Mouse (Mus musculus): Measurements from ENCODE around the gene Cldnd2.

DNA sequence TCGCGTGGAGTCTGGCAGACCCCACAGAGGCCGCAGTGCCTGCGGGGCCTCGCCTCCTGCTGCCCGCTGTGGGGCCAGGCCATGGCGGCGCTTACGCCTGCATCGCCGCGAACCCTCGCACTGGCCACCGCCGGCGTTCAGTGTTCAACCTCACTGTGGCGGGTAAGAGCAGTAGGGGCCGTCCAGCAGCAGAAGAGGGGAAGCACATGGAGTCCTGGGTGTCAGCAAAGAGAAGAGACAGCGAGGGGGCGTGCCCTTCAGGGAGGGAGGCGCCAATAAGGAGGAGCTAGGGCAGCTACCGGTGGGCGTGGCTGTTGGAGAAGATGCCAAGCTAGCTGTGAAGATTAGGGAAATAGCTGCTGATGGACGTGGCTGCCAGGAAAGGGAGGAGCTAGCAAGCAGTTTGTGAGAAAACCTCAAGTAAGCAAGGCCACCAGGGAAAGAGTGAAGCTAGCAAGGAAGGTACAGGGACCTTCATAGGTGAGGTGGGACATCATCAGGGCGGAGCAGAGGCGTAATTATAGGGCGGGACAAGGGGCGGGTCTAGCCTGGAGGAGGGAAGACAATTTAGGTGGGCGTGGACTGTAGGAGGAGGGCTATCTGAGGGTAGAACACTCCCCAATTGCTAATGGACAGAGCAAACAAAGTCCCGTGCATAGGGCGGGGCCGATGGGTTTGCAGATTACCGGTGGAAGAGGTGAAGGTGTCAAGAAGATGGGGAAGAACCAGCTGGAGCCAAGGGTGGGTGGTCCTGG, 24.9 kb downstream of the Cldnd2 start:
- TF ChIP-seq CTCF (IDR thresholded peaks at IDR 0.05; ENCODE audit: control insufficient read depth, insufficient read depth, insufficient replicate concordance, low read depth, low read length) (no peak), POLR2A (IDR thresholded peaks at IDR 0.05; ENCODE audit: control insufficient read depth, low read depth, low read length) (no peak)

All from testis, adult 2 months (tissue).